Mouse (Mus musculus) hindbrain, embryonic 16.5 days (tissue): ENCODE data around the gene Tenm4. TPM values are rescaled to one million over a fixed set of nuclear protein-coding genes. Genes with fewer than 3 reads are reported as not detected.

ENCODE experiments used
- ATAC-seq: fragments of 200-750 bp; cut with Nextera tagmentation; 2 replicates; pipeline ENCODE4 v1.8.0; 2017; ENCODE audit warnings: moderate TSS enrichment, moderate library complexity
- H3K27ac ChIP-seq: fragments of 300-500 bp; sonication (generic); 2 replicates; pipeline ENCODE4 v1.5.1; 2014; ENCODE audit warnings: low read depth, mild to moderate bottlenecking, control low read depth, low read length, moderate library complexity
- H3K27me3 ChIP-seq: fragments of 300-500 bp; sonication (generic); replicated peaks from 2 replicates; pipeline ENCODE4 v1.6.1; 2014; ENCODE audit warnings: low read length; ENCODE audit not compliant: control insufficient read depth, insufficient read depth
- H3K36me3 ChIP-seq: fragments of 300-500 bp; sonication (generic); 2 replicates; pipeline ENCODE4 v1.6.1; 2014; ENCODE audit warnings: mild to moderate bottlenecking, low read length, moderate library complexity, mixed read lengths; ENCODE audit not compliant: control insufficient read depth, insufficient read depth
- H3K4me1 ChIP-seq: fragments of 300-500 bp; sonication (generic); 2 replicates; pipeline ENCODE4 v1.6.1; 2014; ENCODE audit warnings: low read depth, low read length; ENCODE audit not compliant: control insufficient read depth, insufficient read depth
- H3K4me2 ChIP-seq: fragments of 300-500 bp; sonication (generic); 2 replicates; pipeline ENCODE4 v1.6.1; 2014; ENCODE audit warnings: mild to moderate bottlenecking, low read length, control low read depth, moderate library complexity
- H3K4me3 ChIP-seq: fragments of 300-500 bp; sonication (generic); 2 replicates; pipeline ENCODE4 v1.5.1; 2014; ENCODE audit warnings: mild to moderate bottlenecking, low read length, control low read depth, moderate library complexity
- H3K9ac ChIP-seq: fragments of 300-500 bp; sonication (generic); 2 replicates; pipeline ENCODE4 v1.6.1; 2014; ENCODE audit warnings: low read depth, mild to moderate bottlenecking, control low read depth, low read length, moderate library complexity
- H3K9me3 ChIP-seq: fragments of 300-500 bp; sonication (generic); 2 replicates; pipeline ENCODE4 v1.6.1; 2014; ENCODE audit warnings: mild to moderate bottlenecking, low read length, moderate library complexity; ENCODE audit not compliant: control insufficient read depth
- WGBS: fragments of 180-500 bp; shearing (Covaris S2); extraction: QIAGEN DNeasy Blood & Tissue Kit; methylation state at CpG from one replicate; pipeline ENCODE4 v1.1.7; 2014; 5-methylcytosine and 5-hydroxymethylcytosine counted together
- polyA plus RNA-seq: library from polyadenylated mRNA; unstranded; fragments of >200 nt; fragmentation: Nextera tagmentation; extraction: Ambion mirVana; gene quantifications from 2 replicates; pipeline ENCODE4 v1.2.1, GENCODE M21; 2015

The Tenm4 gene
- polyA plus RNA-seq, 1 experiment from 2014 or later: 32.4 TPM

DNA sequence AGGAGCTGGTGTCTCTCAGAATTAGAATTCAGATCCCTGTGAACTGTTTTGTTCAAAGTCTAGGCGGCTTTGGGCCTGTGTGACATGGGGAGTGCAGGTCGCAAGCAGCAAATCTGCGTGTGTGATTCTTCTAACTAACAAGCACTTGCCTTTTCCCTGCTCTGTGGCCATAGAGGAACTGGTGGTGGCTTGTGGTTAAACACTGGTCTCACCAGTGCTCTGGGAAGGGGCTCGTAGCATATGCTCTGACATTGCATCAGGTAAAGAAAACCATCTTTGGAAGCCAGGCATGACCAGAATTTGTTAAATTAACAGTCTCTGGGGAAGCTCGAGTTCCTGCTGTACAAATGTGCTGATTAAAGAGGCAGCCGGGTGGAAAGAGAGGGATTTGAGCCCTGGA, 308.1 kb downstream of the Tenm4 start:
- H3K27ac ChIP-seq: no peak overlapping the region
- 71% methylated on average over 6 of the region's 6 CpGs for WGBS
- no peak overlapping the region for H3K9ac ChIP-seq
- H3K9me3 ChIP-seq: no peaks in the 10 kb centered on the region
- no peak overlapping the region for H3K4me3 ChIP-seq
- no peak overlapping the region for H3K4me2 ChIP-seq
- H3K27me3 ChIP-seq: no peaks in the 10 kb centered on the region
- no peaks in the 10 kb centered on the region for H3K4me1 ChIP-seq
- ATAC-seq: no peak
- no peaks in the 10 kb centered on the region for H3K36me3 ChIP-seq

DNA sequence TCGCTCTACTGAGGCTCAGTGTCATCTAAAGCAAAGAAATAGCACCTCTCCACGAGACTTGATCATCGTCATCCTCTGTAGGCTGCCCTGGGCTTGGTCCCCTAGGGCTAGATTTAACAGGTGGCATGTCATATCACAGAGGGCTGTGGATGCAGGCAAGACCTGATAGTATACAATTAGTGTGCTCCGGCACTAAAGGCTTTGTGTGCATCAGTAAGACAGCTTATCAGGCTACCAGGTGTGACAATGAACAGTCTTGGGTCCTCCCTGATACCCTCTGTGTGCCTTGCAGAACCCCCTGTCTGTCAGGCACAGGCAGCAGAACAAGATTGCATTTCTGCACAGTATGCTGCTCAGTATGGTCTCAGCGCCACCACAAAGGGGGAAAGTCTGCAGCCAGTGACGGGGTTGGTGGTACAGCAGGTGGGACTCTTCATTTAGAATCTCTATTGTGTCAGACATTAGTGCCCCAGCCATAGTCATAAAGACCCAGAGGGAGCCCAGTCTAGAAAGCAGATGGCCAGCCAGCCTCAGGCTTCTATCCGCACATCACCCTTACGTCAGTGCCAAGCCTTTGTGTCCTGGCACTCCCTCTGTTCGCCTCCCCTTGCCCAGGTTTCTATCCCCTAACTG, 309.4 kb downstream of the Tenm4 start:
- Histone ChIP-seq H3K4me2 (no peak overlapping the region), H3K9me3 (no peaks in the 10 kb centered on the region), H3K27ac (no peak overlapping the region), H3K36me3 (no peaks in the 10 kb centered on the region), H3K27me3 (no peaks in the 10 kb centered on the region), H3K9ac (no peak overlapping the region), H3K4me1 (no peaks in the 10 kb centered on the region), H3K4me3 (no peak overlapping the region)
- WGBS: 60% methylated on average over 9 of the region's 9 CpGs
- ATAC-seq: no peak

- Histone ChIP-seq H3K9me3 (no peaks in the 10 kb centered on the region), H3K9ac (no peak overlapping the region), H3K27me3 (no peaks in the 10 kb centered on the region), H3K4me2 (no peak overlapping the region), H3K27ac (no peak overlapping the region), H3K4me3 (no peak overlapping the region), H3K36me3 (no peaks in the 10 kb centered on the region), H3K4me1 (no peaks in the 10 kb centered on the region)
- no peak for ATAC-seq
- 74% methylated on average over 8 of the region's 8 CpGs for WGBS
Observed at GRCm38 (mm10) chr7:96482953-96483352, 311.9 kb downstream of the Tenm4 start.

GRCm38 (mm10) chr7:96484006-96484581, 313.0 kb downstream of the Tenm4 start:
- Histone ChIP-seq H3K4me1 (no peaks in the 10 kb centered on the region), H3K27me3 (no peaks in the 10 kb centered on the region), H3K9me3 (no peaks in the 10 kb centered on the region), H3K4me2 (no peak overlapping the region), H3K27ac (no peak overlapping the region), H3K4me3 (no peak overlapping the region), H3K9ac (no peak overlapping the region), H3K36me3 (no peaks in the 10 kb centered on the region)
- ATAC-seq: peak; percentile 31; the same call in 1 of the 2 replicates
- 79% methylated on average over 1 of the region's 1 CpGs for WGBS

DNA sequence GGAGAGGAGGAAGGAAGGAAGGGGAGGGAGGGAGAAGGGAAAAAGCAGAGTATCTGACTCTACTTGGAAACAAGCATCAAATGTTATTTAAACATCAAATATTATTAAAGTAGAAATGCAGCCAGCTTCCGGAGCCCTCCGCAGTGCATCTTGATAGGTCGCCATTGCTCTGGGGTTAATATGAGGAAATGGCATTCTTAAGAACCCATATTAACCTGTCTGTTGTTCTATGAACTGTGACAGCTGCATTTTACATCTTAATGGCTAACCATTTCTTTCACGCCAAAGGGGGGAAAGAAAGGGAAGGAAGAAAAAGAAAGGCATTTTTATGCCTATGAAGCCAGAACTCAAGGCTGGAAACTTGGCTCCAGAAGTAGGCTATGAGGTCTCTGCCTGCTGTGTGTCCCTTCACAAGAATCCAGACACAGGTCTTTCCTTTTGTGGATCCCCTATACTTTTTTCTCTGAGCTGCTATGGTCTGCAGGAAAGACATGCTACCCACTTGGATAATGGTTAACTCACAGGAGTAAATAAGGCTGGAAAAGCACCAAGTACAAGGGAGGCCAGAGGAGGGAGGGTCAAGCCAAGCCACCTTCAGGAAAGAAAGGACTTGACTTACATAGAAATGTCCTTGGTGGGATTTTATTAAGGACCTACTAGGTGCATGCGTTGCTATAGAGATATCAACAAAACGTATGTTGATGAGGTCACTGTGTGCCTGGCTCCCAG, 318.5 kb downstream of the Tenm4 start:
- Histone ChIP-seq H3K4me3 (no peak overlapping the region), H3K27me3 (no peaks in the 10 kb centered on the region), H3K4me2 (no peak overlapping the region), H3K27ac (no peak overlapping the region), H3K4me1 (no peaks in the 10 kb centered on the region), H3K9me3 (no peaks in the 10 kb centered on the region), H3K9ac (no peak overlapping the region), H3K36me3 (no peaks in the 10 kb centered on the region)
- no peak for ATAC-seq
- WGBS: 77% methylated on average over 6 of the region's 6 CpGs

DNA sequence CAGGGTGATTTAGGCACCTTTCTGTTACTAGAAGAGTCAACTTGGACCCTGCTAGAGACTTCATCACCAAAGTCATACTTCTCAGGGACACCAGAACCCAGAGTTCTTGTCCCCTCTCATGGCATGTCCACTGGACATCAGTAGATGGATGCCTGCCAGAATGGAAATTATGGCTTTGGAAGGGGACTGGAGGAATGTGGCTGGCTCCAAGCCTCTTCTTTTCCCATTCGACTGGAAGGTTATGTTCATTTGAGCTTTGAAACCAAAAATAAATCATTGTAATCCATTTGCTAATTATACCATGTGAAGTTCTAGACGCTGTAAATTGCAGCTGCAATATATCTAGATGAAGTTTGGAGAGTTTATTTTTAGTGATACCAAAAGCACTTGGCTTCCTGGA, 320.9 kb downstream of the Tenm4 start:
- H3K4me2 ChIP-seq: no peak overlapping the region

GRCm38 (mm10) chr7:96492696-96493095, 321.6 kb downstream of the Tenm4 start:
- no peaks in the 10 kb centered on the region for H3K9me3 ChIP-seq
- 93% methylated on average over 7 of the region's 7 CpGs for WGBS
- H3K27ac ChIP-seq: no peak overlapping the region
- no peaks in the 10 kb centered on the region for H3K4me1 ChIP-seq
- H3K36me3 ChIP-seq: no peaks in the 10 kb centered on the region
- no peak overlapping the region for H3K4me3 ChIP-seq
- no peak overlapping the region for H3K9ac ChIP-seq
- no peak for ATAC-seq
- H3K4me2 ChIP-seq: no peak overlapping the region
- H3K27me3 ChIP-seq: no peaks in the 10 kb centered on the region

More for the DNA sequence above, 320.9 kb downstream of the Tenm4 start:
- H3K4me1 ChIP-seq: no peaks in the 10 kb centered on the region
- ATAC-seq: no peak
- H3K4me3 ChIP-seq: no peak overlapping the region
- 72% methylated on average over 2 of the region's 2 CpGs for WGBS
- H3K9ac ChIP-seq: no peak overlapping the region
- no peaks in the 10 kb centered on the region for H3K27me3 ChIP-seq
- no peak overlapping the region for H3K27ac ChIP-seq
- no peaks in the 10 kb centered on the region for H3K9me3 ChIP-seq
- H3K36me3 ChIP-seq: no peaks in the 10 kb centered on the region

DNA sequence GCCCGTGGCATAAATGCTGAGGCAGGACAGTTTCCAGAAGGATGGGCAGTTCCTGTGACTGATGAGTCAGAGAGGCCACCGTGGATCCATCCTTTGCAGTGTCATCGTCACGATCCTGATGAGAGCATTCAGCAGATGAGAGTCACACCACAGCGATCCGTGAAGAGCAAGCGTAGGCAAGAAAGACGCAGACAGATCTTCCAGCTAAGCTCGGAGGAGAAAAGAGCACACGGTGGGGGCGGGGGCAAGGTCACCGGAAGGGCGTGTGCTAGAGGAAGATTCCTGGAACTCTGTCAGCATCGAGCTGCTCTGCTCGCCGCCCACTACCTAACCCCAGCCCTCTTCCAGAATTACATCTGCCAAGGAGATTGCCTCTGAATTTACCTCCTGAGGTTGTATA, 323.0 kb downstream of the Tenm4 start:
- Histone ChIP-seq H3K4me3 (no peak overlapping the region), H3K4me1 (no peaks in the 10 kb centered on the region), H3K9me3 (no peaks in the 10 kb centered on the region), H3K4me2 (no peak overlapping the region), H3K9ac (no peak overlapping the region), H3K27ac (no peak overlapping the region), H3K36me3 (no peaks in the 10 kb centered on the region), H3K27me3 (no peaks in the 10 kb centered on the region)
- ATAC-seq: no peak
- 74% methylated on average over 16 of the region's 16 CpGs for WGBS

DNA sequence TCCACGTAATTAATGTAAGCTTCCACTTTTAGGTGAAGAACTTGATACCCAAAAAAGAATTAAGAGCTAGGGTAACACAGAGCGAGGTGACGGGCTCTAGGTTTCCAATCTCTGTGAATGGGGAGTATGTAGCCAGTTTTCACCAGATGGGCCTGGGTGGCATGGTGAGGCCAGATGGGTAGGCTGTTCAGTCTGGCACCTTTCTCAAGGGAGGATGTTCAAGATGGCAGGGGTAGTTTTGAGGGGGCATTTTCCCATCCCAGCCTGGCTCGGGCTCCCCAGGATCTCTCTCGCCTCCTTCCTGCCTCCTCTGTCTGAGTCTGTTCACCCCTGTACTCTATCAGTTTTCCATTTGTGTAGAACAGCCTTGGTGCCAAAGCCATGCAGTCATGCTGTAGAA, 329.1 kb downstream of the Tenm4 start:
- no peak overlapping the region for H3K4me2 ChIP-seq
- ATAC-seq: no peak
- no peak overlapping the region for H3K27ac ChIP-seq
- H3K27me3 ChIP-seq: no peaks in the 10 kb centered on the region
- H3K4me1 ChIP-seq: 0 out of 2 replicates have a peak, but pooled peaks cover 5% of the 10 kb centered on the region
- H3K4me3 ChIP-seq: no peak overlapping the region
- H3K9ac ChIP-seq: no peak overlapping the region
- no peaks in the 10 kb centered on the region for H3K36me3 ChIP-seq
- WGBS: 83% methylated on average over 5 of the region's 5 CpGs
- no peaks in the 10 kb centered on the region for H3K9me3 ChIP-seq
